Mouse (Mus musculus): ENCODE data around the gene Kcnk6.

GRCm38 (mm10) chr7:29276715-29277114, 44.4 kb upstream of the Kcnk6 start:
- TF ChIP-seq CTCF (IDR thresholded peaks at IDR 0.05; ENCODE audit: low read depth) (no peak), EP300 (IDR thresholded peaks at IDR 0.05; ENCODE audit: low read depth) (no peak)

Data from liver, postnatal 0 days (tissue).